Mouse (Mus musculus): ENCODE measurements at regions not wholly inside any gene's neighbourhood (a gene's known extent, or its start where the extent isn't known, plus 50 kb on each side); places are given as distances from the start of the nearest gene placed in this dataset.

DNA sequence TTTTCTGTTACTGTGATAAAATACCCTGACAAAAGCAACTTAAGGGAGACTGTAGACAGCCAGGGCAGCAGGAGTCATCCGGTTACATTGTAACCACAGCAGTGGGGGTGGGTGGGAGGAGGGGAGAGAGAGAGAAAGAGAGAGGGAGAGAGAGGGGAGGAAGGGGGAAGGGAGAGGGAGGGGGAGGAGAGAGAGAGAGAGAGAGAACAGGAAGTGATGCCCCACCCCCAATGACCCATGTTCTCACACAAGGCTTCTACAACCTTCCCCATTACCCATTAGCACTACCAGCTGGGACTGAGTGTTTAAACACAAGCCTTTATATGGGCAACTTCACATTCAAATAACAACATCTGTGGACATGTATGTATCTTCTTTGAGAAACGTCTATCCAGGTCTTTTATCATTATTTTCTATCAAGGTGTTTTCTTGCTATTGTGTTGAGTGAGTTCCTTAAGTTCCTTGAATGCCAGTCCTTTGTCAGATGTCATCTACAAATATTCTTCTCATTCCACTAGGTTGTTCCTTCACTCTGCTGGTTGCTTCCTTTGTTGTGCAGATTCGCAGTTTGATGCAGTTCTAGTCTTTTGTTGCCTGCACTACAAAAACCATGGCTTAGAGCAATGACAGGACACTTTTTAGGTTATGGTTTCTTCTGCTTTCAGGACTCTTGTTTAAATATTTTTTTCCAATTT, 274.7 kb upstream of the Ddx18 start:
- DNase-seq (ENCODE audit: inconsistent age in 2 of 2, low spot score in 1 of 2) = no peak

DNA sequence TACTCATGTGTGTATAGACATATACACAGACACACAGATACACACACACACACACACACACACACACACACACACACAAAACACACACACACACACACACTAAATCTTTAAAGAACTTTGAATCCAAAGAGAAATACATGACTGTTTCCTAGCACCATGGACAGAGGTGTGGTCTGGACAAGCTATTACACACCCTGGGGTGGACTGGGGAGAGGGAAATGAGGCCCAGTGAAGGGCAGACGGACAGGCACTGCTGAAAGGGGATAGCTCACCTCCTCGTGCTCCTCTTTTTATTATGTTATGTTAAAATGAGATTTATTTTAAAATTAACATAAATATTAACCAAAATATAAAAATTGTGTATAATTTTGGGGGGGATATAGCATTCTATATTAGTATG, 265.8 kb upstream of the Ddx18 start:
- no peak for DNase-seq (ENCODE audit: inconsistent age in 2 of 2, low spot score in 1 of 2)

DNA sequence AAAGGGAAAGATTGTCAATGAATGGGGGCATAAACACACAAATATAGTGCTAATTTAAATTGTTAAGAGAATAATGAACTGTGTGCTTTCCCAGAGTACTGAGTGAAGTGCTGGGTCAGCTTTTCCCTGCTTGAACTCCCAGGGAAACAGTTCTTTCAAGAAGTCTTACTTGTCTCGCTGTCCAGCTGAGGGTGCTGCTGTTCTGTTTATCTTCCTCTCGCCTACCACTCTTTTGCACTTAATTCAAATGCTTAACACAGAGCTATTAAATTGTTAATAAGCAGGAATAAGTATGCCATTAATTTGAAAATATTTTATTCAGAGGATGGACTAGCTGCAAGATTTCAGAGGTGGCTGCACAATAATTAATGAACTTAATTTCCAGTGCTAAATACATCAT, 262.5 kb upstream of the Ddx18 start:
- DNase-seq (ENCODE audit: inconsistent age in 2 of 2, low spot score in 1 of 2) = peak; percentile 3 to 55

DNA sequence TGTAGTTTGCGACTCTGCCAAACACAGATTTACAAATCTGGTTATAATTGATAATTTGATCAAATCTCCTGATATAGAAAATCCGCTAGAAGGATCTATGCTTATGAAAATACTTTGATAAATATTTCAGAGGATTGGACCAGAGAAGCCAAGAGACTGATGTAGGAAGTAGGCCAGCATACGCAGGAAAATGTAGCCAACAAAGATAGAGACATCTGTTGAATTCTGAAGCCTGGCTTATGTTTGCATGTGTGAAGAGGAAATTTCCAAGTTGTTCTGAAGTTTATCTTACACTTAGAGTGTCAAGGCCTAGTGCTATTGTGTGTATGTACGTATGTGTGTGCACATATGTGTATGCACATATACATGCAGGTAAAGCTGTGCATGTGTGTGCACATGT, 255.2 kb upstream of the Ddx18 start:
- DNase-seq (ENCODE audit: inconsistent age in 2 of 2, low spot score in 1 of 2) = no peak

DNA sequence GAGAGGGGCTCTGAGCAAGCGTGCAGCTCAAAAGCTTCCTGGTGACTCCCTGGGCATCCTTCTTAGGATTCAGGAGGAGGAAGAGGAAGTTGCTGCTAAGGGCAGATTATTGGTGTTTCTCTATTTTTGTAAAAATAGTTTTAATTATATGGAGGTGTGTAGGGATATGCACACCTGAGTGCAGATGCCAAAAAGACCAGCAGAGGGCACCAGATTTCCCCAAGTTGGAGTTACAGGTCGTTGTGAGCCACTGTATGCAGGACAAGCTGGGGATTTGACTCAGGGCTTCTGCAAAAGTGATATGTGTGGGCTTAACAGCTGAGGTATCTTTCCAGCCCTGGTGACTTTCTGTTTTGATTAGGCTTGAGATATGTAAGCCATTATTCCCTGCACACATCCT, 235.5 kb upstream of the Ddx18 start:
- peak in 1 of 2 experiments; percentile 26 for DNase-seq (ENCODE audit: inconsistent age in 2 of 2, low spot score in 1 of 2)

DNA sequence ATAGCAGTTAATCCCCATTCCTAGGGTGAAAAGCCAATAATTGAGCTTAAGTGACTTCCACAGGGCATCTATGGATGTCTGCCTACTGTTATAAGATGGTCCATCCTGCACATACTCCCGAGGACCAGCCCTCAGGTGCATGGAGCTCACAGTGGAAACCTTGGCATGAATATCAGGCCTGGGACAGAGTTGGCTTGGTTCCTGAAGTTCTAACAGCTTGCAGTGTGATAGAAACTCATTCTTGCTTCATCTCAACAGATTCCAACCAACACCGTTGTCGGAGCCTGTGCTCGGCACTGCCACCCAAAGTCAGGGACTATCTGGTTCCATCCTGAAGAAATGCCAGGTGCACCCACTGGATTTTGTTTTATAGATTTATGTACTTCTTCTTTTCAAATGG, 234.7 kb upstream of the Ddx18 start:
- no peak for DNase-seq (ENCODE audit: inconsistent age in 2 of 2, low spot score in 1 of 2)

DNA sequence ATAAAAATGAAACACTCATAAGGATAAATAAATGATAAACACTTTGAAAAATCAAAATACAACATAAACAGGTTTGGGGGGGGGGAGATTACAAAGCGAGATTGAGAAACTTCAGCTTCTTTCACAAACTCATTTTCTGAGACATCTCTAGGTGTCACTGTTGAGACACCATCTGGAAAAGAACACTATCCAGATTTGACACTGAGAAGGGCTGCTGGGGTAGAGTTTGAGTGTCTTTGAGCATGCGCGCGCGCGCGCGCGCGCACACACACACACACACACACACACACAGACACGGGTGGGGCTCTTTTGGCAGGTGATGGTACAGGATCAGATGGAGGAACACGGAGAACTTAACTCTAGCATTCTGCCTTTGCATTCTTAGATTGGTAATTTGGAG, 230.7 kb upstream of the Ddx18 start:
- peak in 1 of 2 experiments; percentile 25 for DNase-seq (ENCODE audit: inconsistent age in 2 of 2, low spot score in 1 of 2)

DNA sequence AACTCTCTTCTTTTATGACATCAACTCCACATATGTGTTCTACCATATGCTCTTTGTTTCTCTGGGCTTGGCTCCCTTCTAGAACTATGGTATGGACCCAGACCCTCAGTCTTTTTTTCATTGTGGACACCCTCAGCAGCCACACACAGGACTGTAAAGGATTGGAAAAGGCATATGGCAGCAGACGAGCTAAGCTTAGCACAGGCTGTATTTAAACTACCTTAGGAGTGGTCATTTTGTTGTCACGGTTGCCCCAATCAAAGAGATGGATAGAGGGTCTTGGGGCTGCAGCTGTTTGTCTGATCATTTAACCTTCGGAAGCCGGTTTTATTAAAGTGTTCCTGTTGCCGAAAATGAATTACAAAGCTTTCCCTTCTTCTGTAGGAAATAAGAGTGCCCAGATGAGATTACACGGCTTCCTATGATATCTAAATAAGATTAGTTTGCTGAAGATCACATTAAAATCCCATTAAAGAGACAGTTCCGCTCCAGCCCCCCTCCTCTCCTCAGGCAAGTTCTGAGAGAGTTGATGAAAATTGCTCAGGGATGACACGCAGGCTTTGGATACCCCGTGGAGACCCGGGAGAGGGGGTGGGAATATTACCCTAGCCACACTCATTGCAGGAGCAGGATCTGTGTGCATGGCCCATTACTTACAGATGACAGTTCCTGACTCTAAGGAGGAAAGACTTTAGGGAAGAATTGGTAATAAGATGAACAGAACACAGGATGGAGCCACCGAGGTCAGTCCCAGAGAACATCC, 227.4 kb upstream of the Ddx18 start:
- DNase-seq (ENCODE audit: inconsistent age in 2 of 2, low spot score in 1 of 2) = no peak

DNA sequence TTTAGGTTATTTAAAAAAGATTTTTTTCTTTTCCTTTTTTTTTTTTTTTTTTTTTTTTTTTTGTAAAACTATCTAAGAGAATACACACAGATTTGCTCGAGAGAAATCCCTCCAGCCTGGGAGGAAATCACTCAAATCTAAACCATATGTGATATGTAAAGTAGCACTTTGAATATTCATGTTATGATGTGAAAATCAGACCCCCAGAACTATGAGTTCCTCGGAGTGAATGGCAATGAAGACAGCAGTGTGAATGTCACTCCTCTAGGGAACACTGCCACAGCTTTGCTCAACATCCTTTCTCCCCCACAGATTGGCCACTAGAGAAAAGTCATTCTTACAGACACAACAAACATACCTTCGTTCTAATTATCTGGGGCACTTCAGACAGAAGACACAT, 217.8 kb upstream of the Ddx18 start:
- no peak for DNase-seq (ENCODE audit: inconsistent age in 2 of 2, low spot score in 1 of 2)

DNA sequence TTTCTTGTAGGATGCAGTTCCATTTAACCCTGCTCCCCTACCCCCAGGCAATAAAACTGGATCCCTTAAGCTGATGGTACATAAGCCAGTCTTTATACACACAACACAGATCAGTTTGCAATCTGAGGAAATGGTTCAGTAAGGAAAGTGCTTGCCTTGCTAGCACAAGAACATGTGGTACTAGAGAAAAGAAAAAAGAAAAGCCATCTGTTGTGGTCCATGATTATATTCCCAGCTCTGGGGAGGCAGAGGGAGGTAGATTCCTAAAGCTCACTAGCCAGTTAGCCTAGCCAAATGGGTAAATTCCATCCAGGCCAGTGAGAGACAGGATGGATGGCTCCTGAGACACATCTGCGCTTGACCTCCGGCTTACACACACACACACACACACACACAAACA, 206.2 kb upstream of the Ddx18 start:
- DNase-seq (ENCODE audit: inconsistent age in 2 of 2, low spot score in 1 of 2) = no peak

DNA sequence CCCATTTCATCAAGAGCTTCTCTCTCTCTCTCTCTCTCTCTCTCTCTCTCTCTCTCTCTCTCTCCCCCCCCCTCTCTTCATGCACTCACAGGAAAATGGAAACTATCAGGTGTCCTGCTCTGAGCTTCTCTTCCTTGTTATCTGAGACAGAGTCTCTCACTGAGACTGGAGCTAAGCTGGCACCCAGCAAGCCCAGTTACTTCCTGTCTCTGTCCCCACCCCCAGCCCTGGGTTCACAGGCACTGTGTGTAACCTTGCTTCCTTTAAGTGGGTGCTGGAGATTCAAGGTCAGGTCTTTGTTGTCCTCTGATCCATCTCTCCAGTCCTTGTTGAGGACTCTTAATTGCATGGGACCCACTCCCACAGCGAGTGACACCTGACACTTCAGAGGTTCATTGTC, 203.7 kb upstream of the Ddx18 start:
- no peak for DNase-seq (ENCODE audit: inconsistent age in 2 of 2, low spot score in 1 of 2)

DNA sequence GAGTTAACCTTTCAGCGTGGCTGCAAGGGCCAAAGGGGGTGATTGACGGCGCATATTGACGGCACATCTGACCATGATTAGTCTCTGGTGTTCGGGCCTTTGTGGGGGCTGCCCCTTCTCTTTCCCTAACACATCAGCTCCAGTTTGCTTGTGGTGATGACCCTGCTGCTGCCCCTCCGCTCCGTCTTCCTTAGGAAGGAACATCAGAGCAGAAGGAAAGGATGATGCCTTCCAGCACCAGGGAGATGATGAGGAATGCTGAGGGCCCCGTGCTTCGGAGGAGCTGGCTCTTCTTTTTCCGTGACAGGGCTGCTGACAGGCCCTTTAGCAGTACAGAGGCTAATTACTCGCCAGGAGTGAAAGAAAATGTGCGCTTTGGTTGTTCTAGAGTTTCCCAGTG, 203.1 kb upstream of the Ddx18 start:
- no peak for DNase-seq (ENCODE audit: inconsistent age in 2 of 2, low spot score in 1 of 2)

DNA sequence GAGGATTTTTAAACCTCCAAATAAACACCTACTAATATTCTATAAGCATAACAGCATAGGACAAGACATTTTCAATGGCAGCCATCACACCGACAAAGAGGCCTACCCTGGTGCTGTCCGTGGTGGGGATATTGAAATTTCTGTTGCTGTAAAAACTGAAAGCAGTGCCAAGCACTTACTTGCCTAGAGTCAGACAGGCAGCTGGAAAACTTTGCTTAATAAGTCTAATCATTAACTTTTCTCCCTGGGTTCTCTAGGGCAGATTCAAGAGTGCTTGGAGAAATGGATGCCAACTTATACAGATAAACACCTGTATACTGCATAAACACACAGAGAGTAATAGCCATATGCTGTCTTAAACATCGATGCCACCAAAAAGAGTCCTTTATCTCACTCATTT, 192.3 kb upstream of the Ddx18 start:
- peak in 1 of 2 experiments; percentile 9 for DNase-seq (ENCODE audit: inconsistent age in 2 of 2, low spot score in 1 of 2)

DNA sequence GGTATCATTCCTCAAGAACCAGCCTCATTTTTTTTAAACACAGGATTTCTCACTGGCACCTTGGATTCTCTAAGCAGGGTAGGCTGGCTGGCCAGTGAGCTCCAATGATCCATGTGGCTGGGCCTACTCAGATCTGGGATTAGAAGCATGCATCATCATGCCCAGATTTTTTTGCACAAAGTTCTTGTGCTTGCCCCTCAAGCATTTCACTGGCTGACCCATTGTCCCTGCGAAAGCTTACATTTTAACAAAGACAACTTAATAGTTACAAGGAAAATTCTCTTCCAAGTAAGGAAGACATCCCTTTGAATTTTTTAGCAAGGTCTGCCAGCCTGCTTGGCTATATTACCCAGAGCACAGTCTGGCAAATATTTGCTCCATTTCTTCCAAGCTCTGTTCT, 177.4 kb upstream of the Ddx18 start:
- no peak for DNase-seq (ENCODE audit: inconsistent age in 2 of 2, low spot score in 1 of 2)

DNA sequence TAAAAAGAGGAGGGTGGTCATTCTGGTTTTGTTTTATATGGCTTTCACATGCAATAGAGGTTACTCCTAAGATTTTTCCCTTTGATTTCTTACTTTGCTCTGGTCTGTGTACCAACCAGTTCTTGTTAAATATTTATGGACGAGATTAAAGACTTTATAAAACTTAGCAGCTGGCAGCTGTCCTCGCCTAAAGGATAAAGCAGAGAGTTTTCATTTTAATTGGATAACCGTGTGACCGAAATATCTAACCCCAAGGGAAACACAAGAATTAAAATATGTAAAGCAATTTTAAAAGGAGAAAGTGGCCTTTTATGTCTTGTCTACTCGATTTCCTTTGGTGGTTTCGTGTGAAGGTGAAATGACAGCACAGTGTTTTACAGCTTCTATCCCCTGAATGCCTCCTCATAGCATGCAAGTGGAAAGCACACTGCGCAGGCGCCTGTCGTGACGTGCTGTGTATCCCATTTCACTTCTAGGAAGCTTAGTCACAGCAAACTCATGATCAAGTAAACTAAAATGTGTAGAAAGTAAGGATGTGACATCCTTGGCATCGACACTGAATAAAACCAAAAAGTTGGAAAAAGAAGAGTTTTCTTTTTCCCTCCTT, 167.4 kb upstream of the Ddx18 start:
- no peak for DNase-seq (ENCODE audit: inconsistent age in 2 of 2, low spot score in 1 of 2)

DNA sequence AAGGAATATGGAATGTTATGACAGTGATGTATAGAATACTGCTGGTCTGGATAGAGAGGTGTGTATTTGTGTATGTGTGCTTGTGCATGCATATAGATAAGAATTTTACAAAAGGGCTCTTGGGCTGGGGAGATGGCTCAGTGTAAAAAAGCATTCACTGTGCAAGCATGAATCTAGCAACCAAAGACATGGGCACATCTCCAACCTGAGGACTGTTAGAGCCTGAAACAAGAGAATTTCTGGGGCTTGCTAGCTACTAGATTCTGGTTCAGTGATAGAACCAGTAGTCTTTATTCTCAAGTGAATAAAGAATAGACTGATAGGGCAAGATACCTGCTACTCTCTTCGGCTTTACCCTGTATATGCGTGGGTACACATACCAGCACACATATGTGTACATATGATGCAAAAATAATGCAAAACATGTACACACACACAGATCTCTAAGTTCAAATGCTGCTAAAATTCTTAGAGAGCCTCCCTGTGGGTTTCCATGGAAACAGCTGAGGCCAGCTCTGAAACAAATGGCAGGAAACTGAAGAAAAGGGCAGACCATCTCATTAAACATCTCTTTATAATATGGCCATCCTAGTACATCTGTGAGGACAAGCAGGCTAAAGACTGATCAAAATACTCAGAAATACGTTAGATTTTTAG, 166.8 kb upstream of the Ddx18 start:
- no peak for DNase-seq (ENCODE audit: inconsistent age in 2 of 2, low spot score in 1 of 2)

DNA sequence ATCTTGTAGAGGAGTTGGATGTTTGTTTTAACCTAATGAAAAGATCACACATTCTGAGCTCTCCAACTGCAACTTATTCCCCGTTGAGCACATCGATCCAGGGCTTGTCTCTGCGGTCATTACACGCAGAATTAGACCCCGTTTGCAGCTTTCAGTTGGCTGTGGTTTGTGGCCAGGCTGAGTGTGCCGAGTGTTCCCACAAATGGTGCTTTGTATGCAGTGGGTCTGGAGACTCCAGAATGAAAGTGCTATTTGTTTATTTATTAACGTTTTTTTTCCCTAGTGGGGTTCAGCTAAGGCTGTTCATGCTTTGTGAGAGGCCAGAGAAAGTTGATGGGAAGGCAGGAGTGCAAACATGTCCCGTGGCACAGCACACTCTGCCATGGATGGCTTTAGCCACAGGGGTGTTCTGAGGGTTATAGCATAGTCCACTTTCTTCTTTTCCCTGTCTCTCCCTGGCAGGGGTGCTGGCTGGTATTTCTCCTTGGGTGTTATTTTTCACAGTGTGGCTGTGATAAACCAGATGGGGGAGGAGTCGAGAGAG, 141.6 kb upstream of the Ddx18 start:
- no peak for DNase-seq (ENCODE audit: inconsistent age in 2 of 2, low spot score in 1 of 2)

DNA sequence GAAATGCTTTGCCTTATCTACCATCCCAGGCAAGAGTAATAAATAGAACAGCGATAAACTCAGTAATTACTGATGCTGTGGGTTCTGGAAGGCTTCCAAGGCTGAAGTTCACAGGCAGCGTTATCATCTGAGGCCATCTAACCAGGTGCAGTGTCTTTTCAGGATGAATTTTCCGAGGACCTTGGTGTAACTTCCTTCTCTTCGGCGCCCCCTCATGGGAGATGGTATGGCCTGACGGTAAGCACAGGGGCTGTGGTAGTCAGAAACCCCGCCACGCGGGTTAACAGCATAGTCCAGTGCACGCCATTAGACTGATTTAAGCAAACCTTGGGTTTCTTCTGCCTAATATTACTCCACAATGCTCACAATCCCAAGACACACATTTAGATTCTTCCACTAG, 140.5 kb upstream of the Ddx18 start:
- DNase-seq (ENCODE audit: inconsistent age in 2 of 2, low spot score in 1 of 2) = no peak

DNA sequence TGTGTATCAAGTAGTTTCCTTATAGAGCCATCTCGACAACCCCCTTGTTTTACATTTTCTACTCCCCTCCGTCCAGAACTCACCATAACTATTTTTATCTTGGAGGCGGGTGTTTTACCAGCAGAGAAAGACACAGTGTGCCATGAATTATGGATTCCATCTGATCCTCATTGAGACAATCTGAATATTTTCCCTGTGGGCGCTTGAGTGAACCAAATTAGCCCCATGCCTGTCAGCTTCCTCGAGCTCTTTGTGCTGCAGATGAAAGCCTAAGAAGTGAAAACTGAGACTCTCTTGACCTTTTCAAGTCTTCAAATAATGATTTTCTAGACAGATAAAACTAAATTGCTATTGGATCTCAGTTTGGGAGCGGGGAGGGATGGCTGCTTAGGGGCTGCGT, 134.0 kb upstream of the Ddx18 start:
- DNase-seq (ENCODE audit: inconsistent age in 2 of 2, low spot score in 1 of 2) = no peak

DNA sequence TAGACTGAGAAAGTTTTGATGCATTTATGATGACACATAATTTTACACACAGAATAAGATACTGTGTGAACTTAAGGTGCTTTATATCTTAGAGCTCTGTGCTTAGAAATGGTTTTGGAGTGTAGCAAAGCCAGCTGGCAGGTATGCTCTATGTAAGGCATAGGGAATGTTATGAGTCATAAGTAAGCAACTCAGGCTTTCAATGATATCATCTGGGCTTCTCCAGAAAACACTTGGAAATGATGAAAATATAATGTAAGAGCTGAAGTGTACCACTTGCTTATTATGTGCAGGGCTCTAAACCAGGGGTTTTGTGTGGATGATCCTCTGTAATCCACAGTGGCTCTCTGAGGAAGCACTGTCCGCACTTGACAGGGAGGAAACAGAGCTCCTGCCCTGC, 86.1 kb upstream of the Ddx18 start:
- DNase-seq (ENCODE audit: inconsistent age in 2 of 2, low spot score in 1 of 2) = no peak

DNA sequence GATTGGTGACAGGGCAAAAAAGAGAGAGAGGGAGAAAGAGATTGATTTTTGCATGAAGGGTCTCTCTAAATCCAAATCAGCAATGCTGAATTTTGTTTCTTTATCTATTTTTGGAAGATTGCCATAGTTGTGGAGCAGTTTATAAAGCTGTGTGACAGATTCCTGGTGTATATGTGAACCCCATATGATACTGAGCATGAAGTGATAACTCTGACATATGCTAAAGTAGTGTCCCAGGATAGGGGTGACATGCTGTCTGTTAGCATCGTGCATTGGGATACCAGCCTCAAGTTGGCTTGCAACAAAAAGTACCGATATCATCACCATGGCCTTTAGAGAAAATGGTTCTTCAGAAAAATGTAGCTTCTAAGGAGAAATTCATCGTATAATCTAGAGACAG, 82.3 kb upstream of the Ddx18 start:
- DNase-seq (ENCODE audit: inconsistent age in 2 of 2, low spot score in 1 of 2) = no peak

DNA sequence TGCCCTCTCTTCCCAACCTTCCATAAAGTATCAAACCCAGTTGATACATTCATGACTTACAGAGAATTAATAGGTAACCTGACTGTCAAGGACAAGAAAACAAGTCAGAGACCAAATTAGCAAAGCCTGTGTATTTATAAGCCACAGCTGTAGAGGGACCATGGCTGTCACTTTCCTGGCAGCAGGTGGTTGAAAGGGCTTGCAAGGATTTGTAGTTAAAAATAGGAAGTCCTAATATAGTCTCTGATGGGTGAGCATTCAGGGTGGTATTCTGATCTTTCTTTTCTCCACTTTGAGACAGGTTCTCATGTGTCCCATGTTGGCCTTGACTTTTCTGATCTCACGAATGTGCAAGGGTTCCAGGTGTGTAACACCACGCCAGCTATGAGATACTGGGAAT, 63.7 kb upstream of the Ddx18 start:
- DNase-seq (ENCODE audit: inconsistent age in 2 of 2, low spot score in 1 of 2) = no peak
